Mouse (Mus musculus): ENCODE data around the gene Gm11627. TPM values are rescaled to one million over a fixed set of nuclear protein-coding genes. Genes with fewer than 3 reads are reported as not detected.
"Not testable (repeated sequence)": the region's sequence is repeated elsewhere in the genome, so short reads cannot be mapped to it uniquely, and the experiment has no call there.

Gm11627 gene
- 1 to 10 TPM; 3.5 to 9.8 TPM for total RNA-seq (2021)
- long read RNA-seq, experiment 1, partial matches to known transcripts, result 1 of 3 reads
- long read RNA-seq, experiment 1, other reads (novel, unspliced or antisense), result 2 of 3 reads
- long read RNA-seq, experiment 2, partial matches to known transcripts, result 1 of 3 reads
- long read RNA-seq, experiment 2, other reads (novel, unspliced or antisense), result 2 of 3 reads

DNA sequence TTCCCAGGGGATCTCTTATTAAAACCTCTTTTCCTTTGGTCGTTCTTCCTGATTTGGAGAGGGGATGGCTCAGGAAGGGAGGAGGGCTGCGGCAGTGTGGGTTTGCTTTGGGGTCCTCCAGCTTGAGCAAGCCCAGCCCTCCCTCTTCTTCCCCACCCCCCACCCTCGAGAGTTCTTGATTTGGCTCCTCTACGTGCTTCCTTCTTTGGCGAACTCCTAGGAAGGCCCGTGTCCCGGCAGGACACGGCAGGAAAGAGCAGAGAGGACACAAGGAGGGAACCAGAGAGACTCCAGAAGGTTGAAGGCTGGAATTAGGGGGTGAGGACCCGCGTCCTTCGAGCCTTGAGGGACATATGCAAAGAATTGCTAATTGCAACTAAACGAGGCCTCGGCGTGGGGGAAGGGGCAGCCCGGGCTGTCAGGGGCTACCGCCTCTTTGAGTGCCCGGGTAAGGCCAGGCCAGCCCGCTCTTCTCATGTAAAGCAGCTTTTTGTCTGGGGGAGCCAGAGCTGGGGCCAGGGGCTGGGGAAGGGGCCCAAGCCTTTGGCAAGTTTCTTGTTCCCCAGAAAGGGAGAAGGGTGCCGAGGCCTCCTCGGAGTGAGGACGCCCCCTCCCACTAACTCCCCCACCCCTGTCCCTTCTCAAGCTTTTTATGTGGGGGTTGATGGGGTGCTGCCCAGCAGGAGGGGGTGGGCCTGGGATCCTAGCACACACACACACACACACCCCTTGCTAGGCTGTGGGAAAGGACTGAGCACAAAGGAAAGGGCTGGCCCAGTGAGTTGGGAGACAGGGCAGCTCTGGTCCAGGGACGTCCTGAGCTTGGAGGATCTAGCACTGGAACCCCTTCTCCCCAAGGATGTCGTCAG lies at the start of gene Gm11627:
TSS of gene Gm11627 (minus strand) at position 297 of the 869 bp plus-strand sequence.
- intact Hi-C loops (cut with DNase I), result no loop called here
- DNase-seq (ENCODE audit: low spot score in 2 of 2), result peak; percentile 22 to 28

DNA sequence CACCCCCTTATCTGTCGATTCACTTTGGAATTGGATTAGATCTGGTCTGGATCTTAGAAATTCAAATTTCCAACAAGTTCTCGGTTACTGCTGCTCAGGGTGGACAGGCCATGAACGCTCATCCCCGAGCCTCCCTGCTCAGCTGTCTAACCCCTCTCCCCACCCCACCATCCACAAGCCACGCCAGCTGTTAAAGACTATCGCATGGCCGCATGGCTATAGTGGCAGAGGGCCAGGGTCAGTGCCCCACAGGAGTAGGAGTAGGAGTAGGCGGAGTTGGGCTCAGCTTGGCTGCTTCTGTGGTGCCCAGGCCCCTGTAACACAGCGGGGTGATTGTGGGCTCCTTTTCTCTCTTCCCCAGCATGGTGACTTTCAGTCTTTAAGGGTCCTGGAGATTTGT lies 49.3 kb upstream of the Gm11627 start:
- no peak for DNase-seq (ENCODE audit: low spot score in 2 of 2)
- intact Hi-C loops (cut with DNase I), result no loop called here

DNA sequence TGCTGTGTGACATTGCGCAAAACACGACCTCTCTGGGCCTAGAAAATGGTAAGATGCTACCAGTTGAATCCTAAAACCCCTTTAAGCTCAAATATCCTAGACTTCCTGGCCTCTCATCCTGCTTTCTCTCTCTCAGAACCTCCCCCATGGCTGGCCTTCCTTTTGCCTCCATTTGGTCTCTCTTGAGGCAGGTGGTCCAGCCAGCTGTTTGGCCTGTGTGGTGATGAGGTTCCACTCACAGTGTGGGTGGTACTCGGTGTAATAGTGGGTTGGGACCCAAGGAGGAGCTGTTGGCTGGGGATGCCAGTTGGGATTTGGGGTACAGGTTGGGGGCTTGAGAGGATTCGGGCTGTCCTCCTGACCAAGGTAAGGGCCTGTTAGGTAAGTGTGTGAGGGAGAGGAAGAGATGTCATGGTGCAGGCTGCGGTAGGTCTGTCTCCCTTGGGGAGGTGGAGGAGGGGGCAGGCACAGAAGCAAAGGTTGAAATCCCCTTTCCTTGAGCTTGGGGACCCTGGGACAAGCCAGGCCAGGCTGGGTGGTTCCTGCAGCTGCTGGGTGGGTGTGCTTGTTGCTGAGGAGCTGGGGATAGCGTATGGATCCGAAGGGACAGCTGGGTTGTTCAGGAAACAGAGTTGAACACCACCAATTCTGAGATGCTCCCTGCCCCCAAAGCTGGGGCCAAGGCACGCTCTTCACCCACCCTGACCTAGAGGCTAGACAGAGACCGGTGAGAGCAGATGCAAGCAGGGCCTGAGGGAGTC lies 48.1 kb upstream of the Gm11627 start:
- intact Hi-C loops (cut with DNase I), result no loop called here
- DNase-seq (ENCODE audit: low spot score in 2 of 2), result no peak

DNA sequence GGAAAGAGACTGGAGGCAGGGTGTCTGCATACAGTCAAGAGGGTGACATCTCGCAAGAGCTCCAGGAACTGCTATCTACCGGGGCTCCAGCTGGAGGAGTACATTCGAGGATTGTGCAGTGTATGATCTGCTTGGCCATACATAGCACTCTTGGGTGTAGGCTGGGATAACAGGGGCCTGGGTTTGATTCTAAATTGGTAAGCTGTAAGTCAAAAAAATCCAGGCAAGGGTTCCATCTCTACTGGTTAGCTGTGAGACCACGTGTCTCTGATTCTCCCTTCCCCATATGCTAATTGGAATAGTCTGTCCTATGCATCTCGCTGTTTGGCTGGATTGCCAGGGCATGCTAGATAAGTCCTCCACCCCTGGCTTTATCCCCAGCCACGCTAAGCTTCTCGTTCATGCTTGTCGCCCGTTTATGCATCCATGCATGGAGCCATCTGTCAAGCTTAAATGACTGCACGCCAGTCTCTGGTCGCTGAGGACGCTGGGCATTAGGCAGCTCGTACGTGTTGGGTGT lies 45.7 kb upstream of the Gm11627 start:
- intact Hi-C loops (cut with DNase I), result no loop called here
- peak in 1 of 2 experiments; percentile 31 for DNase-seq (ENCODE audit: low spot score in 2 of 2)

DNA sequence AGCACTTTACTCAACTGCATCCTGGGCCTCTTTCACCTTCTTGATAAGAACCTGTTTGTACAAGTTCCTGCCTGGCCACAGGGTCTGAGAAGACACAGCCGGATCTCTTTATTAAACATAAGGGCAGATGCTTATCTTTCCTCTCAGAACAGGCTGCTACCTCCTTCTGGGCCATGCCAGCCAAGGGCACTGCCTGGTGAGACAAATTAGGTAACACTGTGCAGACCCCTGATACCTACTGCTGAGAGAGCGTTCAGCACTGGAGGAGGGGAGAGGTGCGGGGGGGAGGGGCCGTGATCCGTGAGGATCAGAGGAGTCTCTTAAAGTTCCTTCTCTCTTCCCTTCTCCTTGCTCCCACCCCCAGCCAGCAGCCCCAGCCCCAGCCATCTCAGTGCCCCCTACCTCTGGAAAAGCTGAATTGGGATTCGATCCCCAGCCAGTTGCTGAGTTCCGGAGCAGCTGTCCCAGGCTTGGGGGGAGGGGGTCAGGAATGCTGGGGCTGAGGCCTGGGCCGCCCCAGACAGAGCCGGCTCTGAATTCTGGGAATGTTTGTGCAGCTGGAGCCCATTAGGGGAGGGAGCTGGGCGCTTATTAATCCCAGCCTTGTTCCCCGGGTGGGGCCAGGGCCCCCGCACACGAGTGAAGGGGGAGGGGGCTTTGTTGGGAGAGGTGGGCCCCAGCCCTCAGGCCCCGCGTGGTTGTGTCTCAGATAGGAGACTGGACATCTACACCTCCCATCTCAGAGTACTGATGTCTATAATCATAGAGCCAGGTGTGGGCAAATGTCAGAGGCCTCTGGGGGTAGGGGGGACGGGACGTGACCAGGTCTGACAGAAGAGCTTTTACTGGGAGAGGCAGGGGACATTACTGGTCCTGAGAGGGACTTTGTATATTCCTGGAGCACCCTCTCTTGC lies 44.9 kb upstream of the Gm11627 start:
- DNase-seq (ENCODE audit: low spot score in 2 of 2), result no peak
- intact Hi-C loops (cut with DNase I), result no loop called here

DNA sequence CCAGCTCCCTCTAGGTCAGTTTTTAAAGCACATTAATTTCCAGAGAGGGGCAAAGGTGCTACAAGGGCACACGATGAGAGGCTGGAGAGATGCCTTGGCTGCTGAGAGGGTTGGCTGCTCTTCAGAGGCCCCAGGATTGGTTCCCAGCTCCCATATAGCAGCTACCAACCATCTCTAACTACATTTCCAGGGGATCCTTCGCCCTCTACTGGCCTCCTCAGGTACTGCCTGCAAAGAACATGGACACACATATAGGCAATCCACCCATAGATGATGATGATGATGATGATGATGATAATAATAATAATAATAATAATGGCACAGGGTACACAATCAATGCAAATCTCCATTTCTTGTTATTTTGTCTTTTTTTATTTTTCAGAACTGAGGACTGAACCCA lies 40.2 kb upstream of the Gm11627 start:
- intact Hi-C loops (cut with DNase I), result no loop called here

DNA sequence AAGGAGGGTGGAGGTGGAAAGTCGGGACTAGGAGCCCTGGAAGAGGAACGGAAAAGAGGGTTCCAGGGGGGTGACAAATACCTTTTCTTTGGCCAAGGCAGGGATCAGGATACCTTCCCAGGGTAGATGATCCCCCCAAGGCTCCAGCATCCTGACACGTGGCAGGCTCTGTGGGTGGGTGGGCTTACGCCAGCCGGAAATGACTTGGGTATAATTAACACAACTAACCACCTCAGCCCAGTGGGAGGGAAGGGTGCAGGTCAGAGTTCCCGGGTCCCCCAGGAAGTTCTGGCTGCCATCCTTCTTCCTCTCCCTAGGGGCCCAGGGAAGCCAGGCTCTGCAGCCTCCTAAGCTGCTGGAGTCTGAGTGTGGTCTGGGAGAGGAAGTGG lies 32.0 kb upstream of the Gm11627 start:
- no peak for DNase-seq (ENCODE audit: low spot score in 2 of 2)
- intact Hi-C loops (cut with DNase I), result no loop called here

More for the DNA sequence above, 40.2 kb upstream of the Gm11627 start:
- DNase-seq (ENCODE audit: low spot score in 2 of 2), result no peak

DNA sequence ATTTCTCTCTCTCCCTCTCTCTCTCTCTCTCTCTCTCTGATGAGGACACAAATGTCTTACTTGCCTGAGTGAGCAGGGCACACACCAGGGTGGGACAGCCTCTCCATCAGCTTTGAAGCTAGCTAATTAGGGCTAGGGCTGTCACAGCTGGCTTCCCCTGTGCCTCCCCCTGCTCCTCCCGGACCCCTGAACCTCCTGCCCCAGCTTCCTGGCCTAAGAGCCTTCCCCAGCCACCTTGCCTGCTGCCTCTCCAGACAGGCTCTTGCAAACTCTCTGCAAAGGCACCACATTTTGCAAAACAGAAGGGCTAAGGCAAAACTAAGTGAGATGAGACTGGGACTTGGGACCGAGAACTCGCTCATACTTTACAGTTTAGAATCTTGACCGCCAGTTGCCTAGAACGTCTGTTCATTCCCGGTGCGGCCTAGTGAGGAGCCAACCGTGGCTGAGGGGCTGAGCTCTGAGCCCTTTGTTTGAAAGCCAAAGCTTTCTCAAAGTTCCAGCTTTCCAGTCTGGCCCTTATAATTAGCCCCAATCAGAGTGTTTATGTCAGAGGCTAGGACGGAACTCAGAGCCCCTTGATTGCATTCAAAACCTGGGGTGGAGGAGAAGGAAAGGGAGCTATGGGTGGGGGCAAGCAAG lies 31.5 kb upstream of the Gm11627 start:
- intact Hi-C loops (cut with DNase I), result no loop called here
- DNase-seq (ENCODE audit: low spot score in 2 of 2), result no peak

DNA sequence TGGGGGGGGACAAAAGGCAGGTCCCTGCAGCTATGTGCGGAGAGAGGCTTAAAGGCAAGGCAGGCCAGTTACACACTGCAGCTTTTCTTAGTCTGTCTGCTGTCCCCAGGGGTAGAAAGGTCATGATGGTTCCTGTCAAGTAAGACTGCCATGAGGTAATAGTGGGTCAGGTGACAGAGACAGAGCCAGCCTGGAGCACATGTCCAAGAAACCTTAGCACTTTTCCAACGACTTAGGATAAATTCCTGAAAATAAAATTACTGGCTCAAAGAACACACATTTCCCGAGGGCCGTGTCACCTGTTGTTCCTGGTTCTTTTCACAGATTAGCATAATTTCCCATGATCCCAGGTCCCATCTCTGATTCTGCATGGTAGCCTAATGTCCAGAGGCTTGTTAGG lies 31.0 kb upstream of the Gm11627 start:
- intact Hi-C loops (cut with DNase I), result no loop called here
- DNase-seq (ENCODE audit: low spot score in 2 of 2), result no peak

DNA sequence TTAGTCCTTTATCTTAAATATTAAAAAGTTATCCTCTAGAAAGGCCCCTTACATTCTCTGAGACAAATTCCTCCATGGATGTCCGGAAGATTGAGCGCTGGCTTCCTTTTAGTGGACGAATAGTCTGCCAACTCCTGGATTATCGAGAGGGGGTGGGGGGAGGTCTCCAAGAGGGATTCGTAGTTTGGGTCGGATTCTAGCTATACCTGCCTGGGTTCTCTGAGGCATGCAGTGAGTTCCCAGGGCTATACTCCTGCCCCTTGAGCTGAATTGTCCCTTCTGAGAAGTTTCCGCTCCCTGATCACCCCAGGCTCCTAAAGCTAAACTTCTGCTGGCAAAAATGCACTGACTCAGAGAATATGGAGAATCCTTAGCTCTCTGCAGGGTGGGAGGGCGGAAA lies 30.2 kb upstream of the Gm11627 start:
- intact Hi-C loops (cut with DNase I), result loop anchor here (5.0 kb wide), 1 partner anchor 33 kb away; no protein-coding TSS in a partner anchor
- no peak for DNase-seq (ENCODE audit: low spot score in 2 of 2)

DNA sequence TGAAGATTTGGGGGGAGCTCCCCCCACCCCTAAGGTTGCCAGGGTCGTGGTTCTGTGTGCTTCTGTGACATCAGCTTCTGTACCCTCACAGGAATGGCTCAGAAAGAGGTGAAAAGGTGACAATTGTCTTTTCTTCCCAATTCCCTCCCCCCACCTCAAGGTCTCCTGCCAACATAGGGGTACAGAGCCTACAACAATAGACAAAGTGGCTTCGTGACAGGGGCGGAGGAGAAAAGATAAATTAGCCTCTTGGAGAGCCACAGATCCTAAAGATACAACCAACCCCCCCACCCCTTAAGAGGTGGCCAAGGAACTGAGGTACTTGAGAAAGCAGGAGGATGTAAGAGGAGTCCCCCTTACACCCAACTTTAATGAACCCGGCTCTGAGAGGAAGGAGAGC lies 29.4 kb upstream of the Gm11627 start:
- no peak for DNase-seq (ENCODE audit: low spot score in 2 of 2)
- intact Hi-C loops (cut with DNase I), result loop anchor here (5.0 kb wide), 1 partner anchor 34 kb away; no protein-coding TSS in a partner anchor

DNA sequence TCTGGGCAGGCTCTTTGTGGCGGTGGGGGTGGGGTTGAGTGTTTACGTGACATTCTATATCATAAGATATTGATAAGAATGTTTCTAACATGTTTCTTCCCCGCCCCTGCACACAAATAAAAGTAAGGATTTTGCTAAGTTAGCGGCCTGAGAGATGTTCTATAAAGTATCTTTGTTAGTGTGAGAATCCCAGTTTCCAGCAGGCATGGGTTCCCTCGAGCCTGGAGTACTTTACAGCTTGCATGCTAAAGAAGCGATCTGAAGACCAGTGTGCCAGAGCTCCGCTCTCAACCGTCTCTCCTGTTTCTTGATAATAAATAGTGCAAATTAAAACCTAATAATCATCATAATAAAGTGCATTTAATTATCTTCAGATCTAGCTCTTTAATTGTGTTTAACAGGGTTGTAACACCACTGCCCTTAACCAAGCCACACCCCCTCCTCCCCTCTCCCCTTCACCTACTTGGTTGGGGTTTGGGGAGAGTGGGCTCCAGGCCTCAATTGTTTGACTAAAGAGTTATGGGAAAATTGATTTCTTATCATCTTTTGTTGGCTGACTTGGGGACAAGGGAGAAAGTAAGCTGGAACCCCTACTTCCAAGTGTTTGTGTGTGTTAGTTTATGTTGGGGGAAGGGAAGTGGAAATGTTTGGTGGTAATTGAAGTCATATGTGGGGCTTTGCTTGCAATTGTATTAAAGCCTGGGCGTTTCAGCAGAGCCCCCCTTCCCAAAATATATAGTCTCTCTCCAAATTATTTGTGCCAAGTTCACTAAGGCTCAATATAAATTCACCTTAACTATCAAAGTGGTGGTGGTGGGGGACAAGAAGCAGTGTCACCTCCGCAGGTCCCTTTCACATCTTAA lies 28.7 kb upstream of the Gm11627 start:
- no peak for DNase-seq (ENCODE audit: low spot score in 2 of 2)
- intact Hi-C loops (cut with DNase I), result loop anchor here (5.0 kb wide), 1 partner anchor 34 kb away; no protein-coding TSS in a partner anchor

DNA sequence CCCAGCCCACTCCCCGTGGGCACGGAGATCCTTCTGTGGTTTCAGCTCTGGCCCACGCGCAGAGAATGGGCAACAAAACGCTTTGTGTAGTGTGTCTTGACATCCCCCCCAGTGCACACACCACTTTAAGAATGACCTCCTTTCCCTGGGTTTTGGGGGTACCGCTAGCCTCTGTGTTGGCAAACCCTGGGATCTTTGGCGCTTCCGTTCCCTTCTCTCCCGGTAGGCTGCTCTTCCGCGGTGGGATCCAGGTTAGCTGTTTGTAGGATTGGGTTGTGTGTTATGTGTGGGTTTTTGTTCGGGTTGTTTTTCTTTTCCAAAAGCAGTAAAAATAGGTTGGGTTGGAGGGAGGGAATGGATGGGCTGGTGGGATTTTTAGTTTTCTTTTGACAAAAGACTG lies 27.9 kb upstream of the Gm11627 start:
- not testable (repeated sequence) for DNase-seq (ENCODE audit: low spot score in 2 of 2)
- intact Hi-C loops (cut with DNase I), result loop anchor here (5.0 kb wide), 1 partner anchor 35 kb away; no protein-coding TSS in a partner anchor

DNA sequence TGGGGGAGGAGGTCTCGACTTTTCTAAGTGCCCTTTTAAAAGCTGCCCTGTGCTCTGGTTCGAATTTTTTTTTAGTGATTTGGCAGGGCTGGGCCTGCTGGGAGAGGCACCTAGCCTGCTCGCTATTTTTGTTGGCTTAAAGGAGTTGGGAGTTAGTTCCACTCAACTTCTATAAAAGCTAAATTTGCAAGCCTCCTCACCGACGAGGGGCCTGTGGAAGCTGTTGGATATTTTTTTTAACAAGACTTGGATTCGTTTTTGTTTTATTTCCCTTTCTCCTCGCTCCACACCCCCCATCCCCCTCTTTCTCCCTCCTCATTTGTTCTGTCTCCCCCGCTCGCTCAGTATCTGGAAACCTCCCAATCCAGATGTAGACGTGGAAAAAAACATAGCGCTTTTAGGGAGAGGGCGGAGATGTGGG lies 27.5 kb upstream of the Gm11627 start:
- intact Hi-C loops (cut with DNase I), result loop anchor here (5.0 kb wide), 1 partner anchor 36 kb away; no protein-coding TSS in a partner anchor
- no peak for DNase-seq (ENCODE audit: low spot score in 2 of 2)

DNA sequence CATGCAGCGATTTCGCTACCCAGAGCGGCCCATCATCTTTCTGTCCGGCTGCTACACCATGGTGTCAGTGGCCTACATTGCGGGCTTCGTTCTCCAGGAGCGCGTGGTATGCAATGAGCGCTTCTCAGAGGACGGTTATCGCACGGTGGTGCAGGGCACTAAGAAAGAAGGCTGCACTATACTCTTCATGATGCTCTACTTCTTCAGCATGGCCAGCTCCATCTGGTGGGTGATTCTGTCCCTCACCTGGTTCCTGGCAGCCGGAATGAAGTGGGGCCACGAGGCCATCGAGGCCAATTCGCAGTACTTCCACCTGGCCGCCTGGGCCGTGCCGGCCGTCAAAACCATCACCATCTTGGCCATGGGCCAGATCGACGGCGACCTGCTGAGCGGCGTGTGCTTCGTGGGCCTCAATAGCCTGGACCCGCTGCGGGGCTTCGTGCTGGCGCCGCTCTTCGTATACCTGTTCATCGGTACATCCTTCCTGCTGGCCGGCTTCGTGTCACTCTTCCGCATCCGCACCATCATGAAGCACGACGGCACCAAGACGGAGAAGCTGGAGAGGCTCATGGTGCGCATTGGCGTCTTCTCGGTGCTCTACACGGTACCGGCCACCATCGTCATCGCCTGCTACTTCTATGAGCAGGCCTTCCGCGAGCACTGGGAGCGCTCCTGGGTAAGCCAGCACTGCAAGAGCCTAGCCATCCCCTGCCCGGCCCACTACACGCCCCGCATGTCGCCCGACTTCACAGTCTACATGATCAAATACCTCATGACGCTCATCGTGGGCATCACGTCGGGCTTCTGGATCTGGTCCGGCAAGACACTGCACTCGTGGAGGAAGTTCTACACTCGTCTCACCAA lies 26.5 kb upstream of the Gm11627 start:
- DNase-seq (ENCODE audit: low spot score in 2 of 2), result no peak

More for the DNA sequence above, 26.5 kb upstream of the Gm11627 start:
- intact Hi-C loops (cut with DNase I), result loop anchor here (5.0 kb wide), 1 partner anchor 37 kb away; no protein-coding TSS in a partner anchor
